Mouse (Mus musculus): ENCODE data around the gene Prn. TPM values are rescaled to one million over a fixed set of nuclear protein-coding genes. Genes with fewer than 3 reads are reported as not detected.

The Prn gene
- polyA plus RNA-seq, 1 experiment from 2014 or later, result not detected

Other genes starting within 250 kb of the Prn start
- 0.07 TPM in 1 of 2 replicates, not detected in the other for gene Erv3, start 50.2 kb upstream of the Prn start, polyA plus RNA-seq (2014; fragmentation: Nextera tagmentation; extraction: Ambion mirVana)
- gene Prnp, start within 50 bp of the Prn start, polyA plus RNA-seq (2014; fragmentation: Nextera tagmentation; extraction: Ambion mirVana), result 99.5 and 101 TPM in 2 replicates
- 11.8 and 15.0 TPM in 2 replicates for gene Prnd, start 40.9 kb downstream of the Prn start, polyA plus RNA-seq (2014; fragmentation: Nextera tagmentation; extraction: Ambion mirVana)
- gene Rassf2, start 120.3 kb downstream of the Prn start, polyA plus RNA-seq (2014; fragmentation: Nextera tagmentation; extraction: Ambion mirVana), result 28.2 and 29.0 TPM in 2 replicates
- 44.6 and 49.8 TPM in 2 replicates for gene Slc23a2, start 235.2 kb downstream of the Prn start, polyA plus RNA-seq (2014; fragmentation: Nextera tagmentation; extraction: Ambion mirVana)

All from hindbrain, embryonic 14.5 days (tissue).